Mouse (Mus musculus): ENCODE data around the gene Angptl2. TPM values are rescaled to one million over a fixed set of nuclear protein-coding genes. Genes with fewer than 3 reads are reported as not detected.

Gene Angptl2
- polyA plus RNA-seq, 1 experiment from 2014 or later = 11.0 TPM

GRCm38 (mm10) chr2:33220674-33221338 is 4.9 kb downstream of the Angptl2 start:
- Histone ChIP-seq H3K27me3 (no peaks in the 10 kb centered on the region), H3K4me3 (no peak overlapping the region), H3K4me2 (no peak overlapping the region), H3K9me3 (replicated peaks) (no peaks in the 10 kb centered on the region), H3K27ac (no peak overlapping the region), H3K4me1 (peaks cover 38% of the 10 kb centered on the region), H3K36me3 (ENCODE audit: poor library complexity, severe bottlenecking) (peaks cover 26% of the 10 kb centered on the region; the same call in 1 of the 2 replicates), H3K9ac (no peak overlapping the region)
- WGBS = 91% methylated on average over 10 of the region's 10 CpGs
- no peak for ATAC-seq

GRCm38 (mm10) chr2:33221339-33221900 is 5.6 kb downstream of the Angptl2 start:
- WGBS = 89% methylated on average over 11 of the region's 11 CpGs
- Histone ChIP-seq H3K27ac (no peak overlapping the region), H3K36me3 (ENCODE audit: poor library complexity, severe bottlenecking) (peaks cover 26% of the 10 kb centered on the region; the same call in 1 of the 2 replicates), H3K9ac (no peak overlapping the region), H3K4me2 (no peak overlapping the region), H3K4me1 (peaks cover 32% of the 10 kb centered on the region), H3K9me3 (replicated peaks) (no peaks in the 10 kb centered on the region), H3K27me3 (no peaks in the 10 kb centered on the region), H3K4me3 (no peak overlapping the region)
- no peak for ATAC-seq

- no peak for ATAC-seq
- H3K9me3 ChIP-seq (replicated peaks) = no peaks in the 10 kb centered on the region
- H3K27ac ChIP-seq = no peak overlapping the region
- H3K9ac ChIP-seq = no peak overlapping the region
- peaks cover 26% of the 10 kb centered on the region; the same call in 1 of the 2 replicates for H3K36me3 ChIP-seq (ENCODE audit: poor library complexity, severe bottlenecking)
- no peak overlapping the region for H3K4me2 ChIP-seq
- peaks cover 22% of the 10 kb centered on the region for H3K4me1 ChIP-seq
- no peak overlapping the region for H3K4me3 ChIP-seq
- no peaks in the 10 kb centered on the region for H3K27me3 ChIP-seq
- WGBS = 91% methylated on average over 6 of the region's 6 CpGs
Measured at GRCm38 (mm10) chr2:33222480-33222879, 6.6 kb downstream of the Angptl2 start.

- Histone ChIP-seq H3K4me3 (no peak overlapping the region), H3K4me1 (peaks cover 12% of the 10 kb centered on the region), H3K9me3 (replicated peaks) (no peaks in the 10 kb centered on the region), H3K4me2 (no peak overlapping the region), H3K27ac (no peak overlapping the region), H3K36me3 (ENCODE audit: poor library complexity, severe bottlenecking) (peaks cover 35% of the 10 kb centered on the region), H3K9ac (no peak overlapping the region), H3K27me3 (no peaks in the 10 kb centered on the region)
- 77% methylated on average over 10 of the region's 10 CpGs for WGBS
- no peak for ATAC-seq
Measured at GRCm38 (mm10) chr2:33223656-33224358, 7.9 kb downstream of the Angptl2 start.

- H3K4me2 ChIP-seq = no peak overlapping the region
- no peaks in the 10 kb centered on the region for H3K9me3 ChIP-seq (replicated peaks)
- no peaks in the 10 kb centered on the region for H3K4me1 ChIP-seq
- no peak overlapping the region for H3K9ac ChIP-seq
- no peaks in the 10 kb centered on the region for H3K27me3 ChIP-seq
- no peak for ATAC-seq
- peaks cover 46% of the 10 kb centered on the region for H3K36me3 ChIP-seq (ENCODE audit: poor library complexity, severe bottlenecking)
- no peak overlapping the region for H3K27ac ChIP-seq
- 93% methylated on average over 7 of the region's 7 CpGs for WGBS
- H3K4me3 ChIP-seq = no peak overlapping the region
Measured at GRCm38 (mm10) chr2:33225921-33226320, 10.1 kb downstream of the Angptl2 start.

GRCm38 (mm10) chr2:33228077-33228476 is 12.2 kb downstream of the Angptl2 start:
- WGBS = 92% methylated on average over 11 of the region's 11 CpGs

GRCm38 (mm10) chr2:33228551-33228950 is 12.7 kb downstream of the Angptl2 start:
- H3K9ac ChIP-seq = no peak overlapping the region
- H3K27me3 ChIP-seq = no peaks in the 10 kb centered on the region
- H3K9me3 ChIP-seq (replicated peaks) = no peaks in the 10 kb centered on the region
- no peak overlapping the region for H3K4me2 ChIP-seq
- no peak overlapping the region for H3K27ac ChIP-seq
- no peak overlapping the region for H3K4me3 ChIP-seq
- peaks cover 42% of the 10 kb centered on the region for H3K36me3 ChIP-seq (ENCODE audit: poor library complexity, severe bottlenecking)
- 93% methylated on average over 15 of the region's 15 CpGs for WGBS
- peaks cover 8% of the 10 kb centered on the region; the same call in 1 of the 2 replicates for H3K4me1 ChIP-seq
- no peak for ATAC-seq

More at GRCm38 (mm10) chr2:33228077-33228476, 12.2 kb downstream of the Angptl2 start:
- no peak overlapping the region for H3K9ac ChIP-seq
- H3K4me2 ChIP-seq = no peak overlapping the region
- no peak overlapping the region for H3K27ac ChIP-seq
- no peaks in the 10 kb centered on the region for H3K27me3 ChIP-seq
- H3K4me3 ChIP-seq = no peak overlapping the region
- no peak for ATAC-seq
- H3K9me3 ChIP-seq (replicated peaks) = no peaks in the 10 kb centered on the region
- peaks cover 8% of the 10 kb centered on the region; the same call in 1 of the 2 replicates for H3K4me1 ChIP-seq
- H3K36me3 ChIP-seq (ENCODE audit: poor library complexity, severe bottlenecking) = peaks cover 42% of the 10 kb centered on the region

GRCm38 (mm10) chr2:33230701-33231100 is 14.8 kb downstream of the Angptl2 start:
- Histone ChIP-seq H3K27ac (no peak overlapping the region), H3K4me2 (no peak overlapping the region), H3K27me3 (no peaks in the 10 kb centered on the region), H3K36me3 (ENCODE audit: poor library complexity, severe bottlenecking) (peaks cover 34% of the 10 kb centered on the region), H3K4me1 (peaks cover 19% of the 10 kb centered on the region), H3K9ac (no peak overlapping the region), H3K4me3 (no peak overlapping the region), H3K9me3 (replicated peaks) (no peaks in the 10 kb centered on the region)
- ATAC-seq = no peak
- 82% methylated on average over 10 of the region's 10 CpGs for WGBS

GRCm38 (mm10) chr2:33231788-33232187 is 15.9 kb downstream of the Angptl2 start:
- ATAC-seq = no peak
- Histone ChIP-seq H3K4me3 (no peak overlapping the region), H3K27ac (peak overlapping the region; percentile 31; the same call in 1 of the 2 replicates), H3K4me1 (peaks cover 22% of the 10 kb centered on the region), H3K36me3 (ENCODE audit: poor library complexity, severe bottlenecking) (peaks cover 34% of the 10 kb centered on the region), H3K4me2 (no peak overlapping the region), H3K9ac (no peak overlapping the region), H3K27me3 (no peaks in the 10 kb centered on the region), H3K9me3 (replicated peaks) (no peaks in the 10 kb centered on the region)
- WGBS = 53% methylated on average over 2 of the region's 2 CpGs

GRCm38 (mm10) chr2:33232782-33233570 is 17.1 kb downstream of the Angptl2 start:
- Histone ChIP-seq H3K4me2 (no peak overlapping the region), H3K4me3 (no peak overlapping the region), H3K9me3 (replicated peaks) (no peaks in the 10 kb centered on the region), H3K9ac (no peak overlapping the region), H3K27me3 (no peaks in the 10 kb centered on the region), H3K27ac (no peak overlapping the region), H3K4me1 (peaks cover 22% of the 10 kb centered on the region), H3K36me3 (ENCODE audit: poor library complexity, severe bottlenecking) (peaks cover 32% of the 10 kb centered on the region)
- ATAC-seq = no peak
- WGBS = 81% methylated on average over 6 of the region's 6 CpGs

- H3K4me1 ChIP-seq = peaks cover 22% of the 10 kb centered on the region
- H3K4me3 ChIP-seq = no peak overlapping the region
- H3K9me3 ChIP-seq (replicated peaks) = no peaks in the 10 kb centered on the region
- H3K9ac ChIP-seq = no peak overlapping the region
- peaks cover 23% of the 10 kb centered on the region for H3K36me3 ChIP-seq (ENCODE audit: poor library complexity, severe bottlenecking)
- 74% methylated on average over 5 of the region's 5 CpGs for WGBS
- no peak overlapping the region for H3K27ac ChIP-seq
- no peak overlapping the region for H3K4me2 ChIP-seq
- ATAC-seq = no peak
- no peaks in the 10 kb centered on the region for H3K27me3 ChIP-seq
Measured at GRCm38 (mm10) chr2:33233856-33234255, 18.0 kb downstream of the Angptl2 start.

All from forebrain, embryonic 13.5 days (tissue).